Mouse (Mus musculus) heart, embryonic 15.5 days (tissue): Measurements from ENCODE around the gene Tnfsf4. TPM values are rescaled to one million over a fixed set of nuclear protein-coding genes. Genes with fewer than 3 reads are reported as not detected.

Source experiments
- ATAC-seq: fragments of 200-750 bp; cut with Nextera tagmentation; replicated peaks from 2 replicates; pipeline ENCODE4 v1.8.0; 2017; ENCODE audit warnings: low read depth, moderate TSS enrichment; ENCODE audit not compliant: insufficient number of reproducible peaks, insufficient read depth, low FRiP score
- H3K27ac ChIP-seq: fragments of 300-500 bp; sonication (generic); 2 replicates; pipeline ENCODE4 v1.5.1; 2015; ENCODE audit warnings: mild to moderate bottlenecking, inconsistent platforms
- H3K27me3 ChIP-seq: fragments of 300-500 bp; sonication (generic); 2 replicates; pipeline ENCODE4 v1.6.1; 2015; ENCODE audit warnings: inconsistent platforms
- H3K36me3 ChIP-seq: fragments of 300-500 bp; sonication (generic); 2 replicates; pipeline ENCODE4 v1.6.1; 2015; ENCODE audit warnings: mild to moderate bottlenecking, inconsistent platforms
- H3K4me1 ChIP-seq: fragments of 300-500 bp; sonication (generic); replicated peaks from 2 replicates; pipeline ENCODE4 v1.6.1; 2015; ENCODE audit warnings: inconsistent platforms
- H3K4me2 ChIP-seq: fragments of 300-500 bp; sonication (generic); 2 replicates; pipeline ENCODE4 v1.6.1; 2015; ENCODE audit warnings: inconsistent platforms, mild to moderate bottlenecking, moderate library complexity
- H3K4me3 ChIP-seq: fragments of 300-500 bp; sonication (generic); 2 replicates; pipeline ENCODE4 v1.5.1; 2015; ENCODE audit warnings: mild to moderate bottlenecking, inconsistent platforms
- H3K9ac ChIP-seq: fragments of 300-500 bp; sonication (generic); 2 replicates; pipeline ENCODE4 v1.6.1; 2015; ENCODE audit warnings: mild to moderate bottlenecking, inconsistent platforms
- H3K9me3 ChIP-seq: fragments of 300-500 bp; sonication (generic); replicated peaks from 2 replicates; pipeline ENCODE4 v1.6.1; 2016; ENCODE audit warnings: inconsistent platforms
- whole genome bisulfite sequencing: fragments of 180-500 bp; shearing (Covaris S2); methylation state at CpG from one replicate; pipeline ENCODE4 v1.1.7; 2015; ENCODE audit warnings: mixed read lengths; 5-methylcytosine and 5-hydroxymethylcytosine counted together
- polyA plus RNA-seq: library from polyadenylated mRNA; unstranded; fragments of >200 nt; fragmentation: Nextera tagmentation; extraction: Ambion mirVana; gene quantifications from 2 replicates; pipeline ENCODE4 v1.2.1, GENCODE M21; 2015

Gene Tnfsf4
- 0.06 TPM in 1 of 2 replicates, not detected in the other for polyA plus RNA-seq

- no peak for ATAC-seq
- Histone ChIP-seq H3K27me3 (no peaks in the 10 kb centered on the region), H3K4me1 (no peaks in the 10 kb centered on the region), H3K9me3 (no peaks in the 10 kb centered on the region), H3K4me3 (no peak within 1 kb of the TSS), H3K4me2 (no peak within 1 kb of the TSS), H3K36me3 (no peaks in the 10 kb centered on the region), H3K9ac (no peak within 1 kb of the TSS), H3K27ac (no peak within 1 kb of the TSS)
- WGBS, result 58% methylated on average over 6 of the region's 6 CpGs
Measured at GRCm38 (mm10) chr1:161394931-161395459, at the start of gene Tnfsf4. Gene Tnfsf4 (plus strand): TSS chr1:161395409.

GRCm38 (mm10) chr1:161350981-161351380 lies 44.2 kb upstream of the Tnfsf4 start:
- H3K9ac ChIP-seq, result no peak overlapping the region
- no peak overlapping the region for H3K4me2 ChIP-seq
- no peaks in the 10 kb centered on the region for H3K36me3 ChIP-seq
- no peak overlapping the region for H3K4me3 ChIP-seq
- no peaks in the 10 kb centered on the region for H3K27me3 ChIP-seq
- H3K4me1 ChIP-seq, result no peaks in the 10 kb centered on the region
- WGBS, result 59% methylated on average over 1 of the region's 1 CpGs
- H3K27ac ChIP-seq, result no peak overlapping the region
- no peak for ATAC-seq
- H3K9me3 ChIP-seq, result no peaks in the 10 kb centered on the region

- 62% methylated on average over 4 of the region's 4 CpGs for WGBS
- H3K4me3 ChIP-seq, result no peak overlapping the region
- no peak overlapping the region for H3K27ac ChIP-seq
Measured at GRCm38 (mm10) chr1:161365006-161365405, 30.2 kb upstream of the Tnfsf4 start.

DNA sequence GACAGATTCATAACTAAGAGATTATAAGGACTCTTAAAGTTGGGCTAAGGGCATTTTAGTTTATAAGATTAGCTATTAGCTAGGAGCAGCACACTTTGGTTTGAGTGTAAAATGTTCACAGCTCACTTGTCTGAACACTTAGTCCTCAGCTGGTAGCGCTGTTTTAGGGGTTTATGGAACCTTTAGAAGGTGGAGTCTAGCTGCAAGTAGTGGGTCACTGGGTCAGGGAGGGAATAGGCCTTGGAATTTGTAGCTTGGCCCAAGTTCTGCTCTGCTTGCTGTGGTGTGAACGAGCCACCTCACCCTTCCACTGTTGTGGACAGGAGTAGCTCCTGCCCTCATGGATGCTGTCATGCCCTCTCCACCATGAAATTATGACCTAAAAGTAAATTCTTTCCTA lies 23.3 kb upstream of the Tnfsf4 start:
- no peak overlapping the region for H3K4me2 ChIP-seq
- ATAC-seq, result no peak
- H3K4me3 ChIP-seq, result no peak overlapping the region
- no peak overlapping the region for H3K27ac ChIP-seq
- H3K9ac ChIP-seq, result no peak overlapping the region
- 68% methylated on average over 2 of the region's 2 CpGs for WGBS
- H3K36me3 ChIP-seq, result no peaks in the 10 kb centered on the region
- H3K27me3 ChIP-seq, result no peaks in the 10 kb centered on the region
- no peaks in the 10 kb centered on the region for H3K9me3 ChIP-seq
- H3K4me1 ChIP-seq, result no peaks in the 10 kb centered on the region

More at GRCm38 (mm10) chr1:161365006-161365405, 30.2 kb upstream of the Tnfsf4 start:
- Histone ChIP-seq H3K9me3 (no peaks in the 10 kb centered on the region), H3K4me2 (no peak overlapping the region), H3K36me3 (no peaks in the 10 kb centered on the region), H3K4me1 (peaks cover 2% of the 10 kb centered on the region; the same call in 1 of the 2 replicates), H3K27me3 (no peaks in the 10 kb centered on the region), H3K9ac (no peak overlapping the region)
- no peak for ATAC-seq

DNA sequence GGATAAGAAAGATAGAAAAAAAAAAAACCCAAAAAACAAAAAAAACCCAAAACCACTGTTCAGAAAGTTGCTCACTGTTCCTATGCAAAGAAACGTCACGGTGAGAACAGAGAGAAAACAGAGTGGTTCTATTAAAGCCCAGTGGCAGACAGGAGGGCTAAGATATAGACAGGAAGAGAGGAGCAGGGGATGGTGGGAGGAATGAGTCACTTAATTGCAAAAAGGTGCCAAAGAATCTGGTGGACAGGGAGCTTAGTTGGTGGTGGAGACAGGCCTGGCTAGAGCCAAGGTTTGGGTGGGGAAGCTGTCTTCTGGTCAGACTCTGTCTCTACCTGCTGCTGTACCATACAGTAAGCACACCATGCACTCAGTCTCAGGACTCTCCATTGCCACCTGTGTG lies 19.3 kb upstream of the Tnfsf4 start:
- 68% methylated on average over 2 of the region's 2 CpGs for WGBS
- Histone ChIP-seq H3K27me3 (no peaks in the 10 kb centered on the region), H3K9ac (no peak overlapping the region), H3K4me3 (no peak overlapping the region), H3K9me3 (no peaks in the 10 kb centered on the region), H3K36me3 (no peaks in the 10 kb centered on the region), H3K4me1 (no peaks in the 10 kb centered on the region), H3K27ac (no peak overlapping the region), H3K4me2 (no peak overlapping the region)
- ATAC-seq, result no peak

- Histone ChIP-seq H3K9me3 (no peaks in the 10 kb centered on the region), H3K4me1 (no peaks in the 10 kb centered on the region), H3K9ac (no peak overlapping the region), H3K27me3 (no peaks in the 10 kb centered on the region), H3K4me2 (no peak overlapping the region), H3K27ac (no peak overlapping the region), H3K36me3 (no peaks in the 10 kb centered on the region), H3K4me3 (no peak overlapping the region)
- WGBS, result 65% methylated on average over 3 of the region's 3 CpGs
- no peak for ATAC-seq
Measured at GRCm38 (mm10) chr1:161378571-161378970, 16.6 kb upstream of the Tnfsf4 start.

- no peak overlapping the region for H3K27ac ChIP-seq
- H3K4me3 ChIP-seq, result no peak overlapping the region
- no peak overlapping the region for H3K9ac ChIP-seq
- no peak for ATAC-seq
- H3K4me1 ChIP-seq, result no peaks in the 10 kb centered on the region
- H3K4me2 ChIP-seq, result no peak overlapping the region
- 31% methylated on average over 11 of the region's 11 CpGs for WGBS
- no peaks in the 10 kb centered on the region for H3K36me3 ChIP-seq
- H3K9me3 ChIP-seq, result no peaks in the 10 kb centered on the region
- no peaks in the 10 kb centered on the region for H3K27me3 ChIP-seq
Measured at GRCm38 (mm10) chr1:161379685-161380424, 15.4 kb upstream of the Tnfsf4 start.

DNA sequence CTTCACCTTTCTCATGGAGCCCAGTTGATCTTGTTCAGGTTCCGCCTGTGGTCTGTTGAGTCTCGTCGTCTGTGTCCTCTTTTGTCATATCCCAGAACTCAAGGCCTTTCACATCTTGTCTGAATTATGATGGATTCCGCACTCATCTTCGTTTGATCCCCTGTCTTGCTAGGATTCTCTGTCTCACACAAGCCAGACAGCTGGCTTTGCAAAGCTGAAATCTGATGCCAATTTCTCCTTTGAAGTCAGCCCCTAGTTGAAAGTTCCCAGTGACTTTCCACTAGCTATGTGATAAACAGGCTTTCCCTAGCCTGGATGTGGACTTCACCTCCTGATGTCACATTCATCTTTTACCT lies 14.8 kb upstream of the Tnfsf4 start:
- Histone ChIP-seq H3K27me3 (no peaks in the 10 kb centered on the region), H3K36me3 (no peaks in the 10 kb centered on the region), H3K9ac (no peak overlapping the region), H3K27ac (no peak overlapping the region), H3K4me3 (no peak overlapping the region), H3K9me3 (no peaks in the 10 kb centered on the region), H3K4me1 (no peaks in the 10 kb centered on the region), H3K4me2 (no peak overlapping the region)
- no peak for ATAC-seq
- 40% methylated on average over 5 of the region's 5 CpGs for WGBS

DNA sequence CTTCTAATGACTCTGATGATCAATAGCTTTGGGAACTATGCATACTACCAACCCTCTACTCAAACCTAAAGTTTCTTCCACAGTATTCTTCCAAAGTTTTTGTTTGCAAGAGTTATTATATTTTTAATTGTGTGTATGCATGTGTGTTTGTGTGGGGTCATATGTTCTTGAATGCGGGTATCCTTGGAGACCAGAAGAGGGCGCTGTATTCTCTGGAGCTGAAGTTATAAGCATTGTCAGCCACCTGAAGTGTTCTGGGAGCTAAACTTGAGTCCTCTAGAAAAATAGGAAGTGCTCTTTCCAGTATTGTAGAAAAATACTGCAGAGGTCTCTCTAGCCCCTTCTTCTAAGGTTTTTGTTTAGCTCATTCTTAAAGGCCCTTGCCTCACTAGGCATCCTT lies 5.1 kb upstream of the Tnfsf4 start:
- no peak overlapping the region for H3K4me2 ChIP-seq
- no peaks in the 10 kb centered on the region for H3K27me3 ChIP-seq
- H3K9me3 ChIP-seq, result no peaks in the 10 kb centered on the region
- no peaks in the 10 kb centered on the region for H3K36me3 ChIP-seq
- H3K4me1 ChIP-seq, result no peaks in the 10 kb centered on the region
- H3K4me3 ChIP-seq, result no peak overlapping the region
- ATAC-seq, result no peak
- no peak overlapping the region for H3K27ac ChIP-seq
- H3K9ac ChIP-seq, result no peak overlapping the region
- 58% methylated on average over 2 of the region's 2 CpGs for WGBS

DNA sequence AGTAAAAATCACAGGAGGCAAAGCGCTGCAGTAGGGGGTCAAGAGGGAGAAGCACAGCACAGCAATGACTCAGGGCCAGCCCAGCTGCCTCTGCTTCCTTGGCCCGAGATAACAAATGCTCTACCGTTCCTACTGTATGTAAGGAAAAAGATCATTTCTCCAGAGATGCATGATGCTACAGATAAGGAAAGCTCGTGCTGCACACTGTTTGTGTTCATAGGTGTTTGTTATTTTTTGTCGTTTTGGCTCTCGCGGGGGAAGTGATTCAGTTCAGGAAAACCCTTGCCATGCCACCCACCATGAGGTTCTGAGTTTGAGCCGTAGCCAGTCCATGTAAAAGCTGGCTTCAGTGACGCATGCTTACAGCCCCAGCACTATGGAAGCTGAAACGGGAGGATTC lies 2.3 kb upstream of the Tnfsf4 start:
- H3K9me3 ChIP-seq, result no peaks in the 10 kb centered on the region
- no peaks in the 10 kb centered on the region for H3K4me1 ChIP-seq
- no peak overlapping the region for H3K4me3 ChIP-seq
- no peak overlapping the region for H3K9ac ChIP-seq
- no peaks in the 10 kb centered on the region for H3K36me3 ChIP-seq
- H3K27me3 ChIP-seq, result no peaks in the 10 kb centered on the region
- 49% methylated on average over 10 of the region's 10 CpGs for WGBS
- ATAC-seq, result no peak
- no peak overlapping the region for H3K27ac ChIP-seq
- no peak overlapping the region for H3K4me2 ChIP-seq

DNA sequence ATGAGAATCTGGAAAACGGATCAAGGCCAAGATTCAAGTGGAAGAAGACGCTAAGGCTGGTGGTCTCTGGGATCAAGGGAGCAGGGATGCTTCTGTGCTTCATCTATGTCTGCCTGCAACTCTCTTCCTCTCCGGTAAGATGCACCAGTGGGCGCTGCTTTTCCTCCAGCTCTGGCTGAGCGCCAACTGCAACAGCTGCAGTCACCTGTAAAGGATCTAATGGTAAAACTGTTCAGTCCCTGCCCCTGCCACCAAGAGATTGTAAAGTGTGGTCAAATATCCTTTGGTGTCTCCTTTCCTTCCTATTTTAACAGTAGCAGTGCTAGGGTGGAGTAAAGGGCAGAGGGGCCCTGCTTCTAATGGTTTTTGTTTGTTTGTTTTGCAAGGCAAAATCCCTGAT lies 401 bp downstream of the Tnfsf4 start:
- WGBS, result 32% methylated on average over 5 of the region's 5 CpGs
- Histone ChIP-seq H3K36me3 (no peaks in the 10 kb centered on the region), H3K4me1 (no peaks in the 10 kb centered on the region), H3K27me3 (no peaks in the 10 kb centered on the region), H3K9ac (no peak overlapping the region), H3K4me3 (no peak overlapping the region), H3K27ac (no peak overlapping the region), H3K4me2 (no peak overlapping the region), H3K9me3 (no peaks in the 10 kb centered on the region)
- no peak for ATAC-seq

GRCm38 (mm10) chr1:161396351-161396750 lies 1.1 kb downstream of the Tnfsf4 start:
- Histone ChIP-seq H3K4me1 (no peaks in the 10 kb centered on the region), H3K4me2 (no peak overlapping the region), H3K9ac (no peak overlapping the region), H3K36me3 (no peaks in the 10 kb centered on the region), H3K9me3 (no peaks in the 10 kb centered on the region), H3K27me3 (no peaks in the 10 kb centered on the region), H3K4me3 (no peak overlapping the region), H3K27ac (no peak overlapping the region)
- ATAC-seq, result no peak
- WGBS, result 61% methylated on average over 10 of the region's 10 CpGs
